Mouse (Mus musculus): Measurements from ENCODE around the gene Bsx. TPM values are rescaled to one million over a fixed set of nuclear protein-coding genes. Genes with fewer than 3 reads are reported as not detected.

The Bsx gene
- 2.2 and 2.4 TPM in 2 replicates for polyA plus RNA-seq (2015; fragmentation: Nextera tagmentation; extraction: Ambion mirVana)

DNA sequence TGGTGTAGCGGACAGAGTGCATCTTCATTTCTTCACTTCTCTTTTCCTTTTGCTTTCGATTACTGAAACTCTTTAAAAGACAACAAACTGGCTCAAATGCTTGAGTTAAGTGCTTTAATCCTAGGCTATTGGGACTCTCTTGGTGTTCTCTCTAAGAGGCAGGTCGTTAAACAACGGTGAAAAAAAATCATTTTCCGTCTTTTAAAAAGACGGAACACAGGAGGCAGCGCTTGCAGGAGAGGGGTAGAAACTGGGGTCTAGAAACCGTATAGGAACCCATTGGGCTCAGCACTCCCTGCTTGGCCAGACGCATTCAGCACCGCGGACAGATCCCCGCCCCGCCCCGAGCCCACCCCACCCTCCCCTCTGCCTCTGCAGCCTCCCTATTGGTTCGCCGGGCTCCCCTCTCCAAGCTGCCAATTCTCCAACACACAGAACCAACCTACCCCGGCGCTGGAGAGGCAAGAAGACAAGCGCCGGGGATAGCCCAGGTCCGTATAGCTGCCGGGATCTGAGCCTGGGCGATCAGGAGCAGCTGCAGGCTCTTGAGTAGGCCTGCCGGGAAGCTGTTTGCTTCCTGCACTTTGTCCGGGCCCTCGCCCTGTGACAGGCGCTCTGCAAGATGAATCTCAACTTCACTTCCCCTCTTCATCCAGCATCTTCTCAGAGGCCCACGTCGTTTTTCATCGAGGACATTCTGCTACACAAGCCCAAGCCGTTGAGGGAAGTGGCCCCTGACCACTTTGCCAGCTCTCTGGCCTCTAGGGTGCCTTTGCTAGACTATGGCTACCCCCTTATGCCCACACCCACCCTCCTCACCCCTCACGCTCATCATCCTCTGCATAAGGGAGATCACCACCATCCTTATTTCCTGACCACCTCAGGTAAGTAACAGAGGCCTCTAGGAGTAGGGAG is at the start of gene Bsx:
TSS of gene Bsx (plus strand) at position 572 of the 915 bp plus-strand sequence.
- Histone ChIP-seq H3K9me3 (no peaks in the 10 kb centered on the region), H3K9ac (no peak within 1 kb of the TSS), H3K36me3 (replicated peaks) (no peaks in the 10 kb centered on the region), H3K4me3 (0 out of 2 replicates have a peak within 1 kb of the TSS, but pooled peaks have one; percentile 9), H3K4me1 (peaks cover 25% of the 10 kb centered on the region), H3K27ac (no peak within 1 kb of the TSS), H3K4me2 (no peak within 1 kb of the TSS), H3K27me3 (replicated peaks) (peaks cover 79% of the 10 kb centered on the region)
- 2% methylated on average over 32 of the region's 32 CpGs for WGBS
- 0 out of 2 replicates have a peak, but pooled peaks have one; percentile 43 for ATAC-seq (replicated peaks)

GRCm38 (mm10) chr9:40825601-40826000 is 48.3 kb upstream of the Bsx start:
- Histone ChIP-seq H3K27ac (no peak overlapping the region), H3K4me1 (peaks cover 14% of the 10 kb centered on the region), H3K27me3 (replicated peaks) (no peaks in the 10 kb centered on the region; the same call in 1 of the 2 replicates), H3K36me3 (replicated peaks) (no peaks in the 10 kb centered on the region), H3K9ac (no peak overlapping the region), H3K4me2 (no peak overlapping the region), H3K4me3 (no peak overlapping the region), H3K9me3 (no peaks in the 10 kb centered on the region)
- WGBS = 45% methylated on average over 6 of the region's 6 CpGs
- ATAC-seq (replicated peaks) = no peak

GRCm38 (mm10) chr9:40827366-40827765 is 46.6 kb upstream of the Bsx start:
- H3K27ac ChIP-seq = no peak overlapping the region
- no peak overlapping the region for H3K4me2 ChIP-seq
- no peak overlapping the region for H3K4me3 ChIP-seq
- no peaks in the 10 kb centered on the region for H3K36me3 ChIP-seq (replicated peaks)
- no peak for ATAC-seq (replicated peaks)
- H3K9me3 ChIP-seq = no peaks in the 10 kb centered on the region
- peaks cover 1% of the 10 kb centered on the region for H3K4me1 ChIP-seq
- H3K9ac ChIP-seq = no peak overlapping the region
- H3K27me3 ChIP-seq (replicated peaks) = no peaks in the 10 kb centered on the region; the same call in 1 of the 2 replicates
- WGBS = 88% methylated on average over 4 of the region's 4 CpGs

- Histone ChIP-seq H3K36me3 (replicated peaks) (no peaks in the 10 kb centered on the region), H3K4me1 (no peaks in the 10 kb centered on the region), H3K27me3 (replicated peaks) (no peaks in the 10 kb centered on the region), H3K9ac (no peak overlapping the region), H3K4me2 (no peak overlapping the region; the same call in 1 of the 2 replicates), H3K4me3 (no peak overlapping the region), H3K27ac (no peak overlapping the region), H3K9me3 (no peaks in the 10 kb centered on the region)
- WGBS = 6% methylated on average over 12 of the region's 12 CpGs
- no peak for ATAC-seq (replicated peaks)
Measured at GRCm38 (mm10) chr9:40834569-40834968, 39.4 kb upstream of the Bsx start.

- H3K4me2 ChIP-seq = no peak overlapping the region
- no peak overlapping the region for H3K27ac ChIP-seq
- H3K9ac ChIP-seq = no peak overlapping the region
- no peaks in the 10 kb centered on the region for H3K4me1 ChIP-seq
- no peaks in the 10 kb centered on the region for H3K27me3 ChIP-seq (replicated peaks)
- H3K4me3 ChIP-seq = no peak overlapping the region
- 95% methylated on average over 3 of the region's 3 CpGs for WGBS
- H3K36me3 ChIP-seq (replicated peaks) = no peaks in the 10 kb centered on the region
- no peaks in the 10 kb centered on the region for H3K9me3 ChIP-seq
- ATAC-seq (replicated peaks) = no peak
Measured at GRCm38 (mm10) chr9:40836681-40837080, 37.2 kb upstream of the Bsx start.

DNA sequence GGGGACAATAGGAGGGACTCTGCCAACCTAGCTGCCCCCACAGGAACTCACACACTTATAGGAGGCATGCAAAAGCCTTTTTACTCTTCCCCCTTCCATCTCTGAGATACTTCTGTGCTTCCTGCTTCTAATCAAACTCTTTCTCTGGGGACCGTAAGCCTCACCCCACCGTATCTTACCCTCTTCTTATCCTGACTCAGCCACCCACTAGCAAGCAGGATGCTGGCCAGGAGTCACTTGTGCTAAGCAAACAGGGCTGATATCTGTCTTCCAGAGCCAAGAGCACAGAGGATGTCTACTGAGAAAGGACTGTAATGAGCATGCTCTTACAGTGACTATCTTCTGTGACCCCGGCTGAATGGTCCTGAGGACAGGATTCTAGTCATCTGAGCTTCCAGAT is 34.3 kb upstream of the Bsx start:
- H3K27ac ChIP-seq = no peak overlapping the region
- 78% methylated on average over 3 of the region's 3 CpGs for WGBS
- H3K4me1 ChIP-seq = no peaks in the 10 kb centered on the region
- no peak overlapping the region for H3K4me3 ChIP-seq
- no peaks in the 10 kb centered on the region for H3K36me3 ChIP-seq (replicated peaks)
- H3K9me3 ChIP-seq = no peaks in the 10 kb centered on the region
- ATAC-seq (replicated peaks) = no peak
- no peaks in the 10 kb centered on the region for H3K27me3 ChIP-seq (replicated peaks)
- no peak overlapping the region for H3K9ac ChIP-seq
- no peak overlapping the region for H3K4me2 ChIP-seq

DNA sequence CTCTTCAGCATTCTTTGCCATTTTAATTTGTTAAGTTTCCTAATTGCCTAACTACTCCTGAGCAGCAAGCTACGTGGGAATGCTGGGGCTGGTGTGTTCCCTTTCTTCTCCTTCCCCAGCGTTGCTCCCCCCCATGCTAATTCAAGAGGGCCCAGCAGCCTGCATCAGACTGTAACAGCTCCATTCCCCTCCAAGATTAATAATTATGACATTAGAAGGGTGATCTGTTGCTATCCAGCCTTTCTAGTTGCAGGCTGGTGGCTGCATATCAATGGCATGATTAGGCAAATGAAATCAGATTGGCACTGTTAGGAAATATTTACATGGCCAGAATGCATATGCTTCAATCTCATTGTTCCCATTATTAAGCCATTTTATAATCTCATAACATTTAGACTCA is 22.4 kb upstream of the Bsx start:
- 50% methylated on average over 2 of the region's 2 CpGs for WGBS
- Histone ChIP-seq H3K4me3 (no peak overlapping the region), H3K9ac (no peak overlapping the region), H3K4me1 (0 out of 2 replicates have a peak, but pooled peaks cover 10% of the 10 kb centered on the region), H3K4me2 (no peak overlapping the region), H3K27ac (no peak overlapping the region), H3K27me3 (replicated peaks) (no peaks in the 10 kb centered on the region), H3K9me3 (no peaks in the 10 kb centered on the region), H3K36me3 (replicated peaks) (no peaks in the 10 kb centered on the region)
- ATAC-seq (replicated peaks) = no peak

DNA sequence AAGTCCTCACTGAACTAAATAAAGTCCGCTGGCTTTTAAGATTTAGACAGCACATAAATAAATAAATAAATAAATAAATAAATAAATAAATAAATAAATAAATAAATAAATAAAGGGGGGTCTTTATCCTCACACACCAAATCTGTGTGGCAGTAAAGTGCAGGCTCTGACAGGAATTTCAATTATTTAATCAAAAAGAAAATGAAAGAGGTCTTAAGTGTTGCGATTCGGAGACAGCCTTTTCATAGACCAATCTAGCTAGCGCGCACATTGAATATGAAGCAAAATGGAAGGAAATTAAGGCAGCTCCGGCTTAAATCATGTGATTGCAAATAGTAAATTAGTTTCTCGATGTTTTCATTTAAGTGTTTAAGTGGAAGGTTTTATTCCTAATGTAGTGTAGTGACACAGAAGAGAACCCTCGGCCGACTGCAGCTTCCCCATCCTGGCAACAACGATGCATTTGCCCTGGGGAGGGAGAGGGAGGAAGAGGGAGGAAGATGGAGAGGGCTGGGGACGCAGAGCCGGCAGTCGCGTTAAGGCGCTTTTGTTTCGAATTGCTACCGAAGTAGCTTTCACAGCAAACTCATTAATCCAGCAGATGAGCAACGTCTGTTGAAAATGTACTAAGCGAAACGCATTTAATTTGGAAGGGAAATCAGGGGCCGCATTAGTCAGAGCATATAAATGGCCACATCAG is 15.3 kb upstream of the Bsx start:
- Histone ChIP-seq H3K4me3 (peak overlapping the region; percentile 33), H3K9me3 (no peaks in the 10 kb centered on the region), H3K27me3 (replicated peaks) (no peaks in the 10 kb centered on the region; the same call in none of the 2 replicates), H3K4me1 (peaks cover 10% of the 10 kb centered on the region; the same call in 1 of the 2 replicates), H3K27ac (no peak overlapping the region), H3K9ac (peak overlapping the region; percentile 28; the same call in 1 of the 2 replicates), H3K4me2 (peak overlapping the region; percentile 53), H3K36me3 (replicated peaks) (no peaks in the 10 kb centered on the region)
- peak; percentile 78 for ATAC-seq (replicated peaks)
- 3% methylated on average over 21 of the region's 21 CpGs for whole genome bisulfite sequencing

DNA sequence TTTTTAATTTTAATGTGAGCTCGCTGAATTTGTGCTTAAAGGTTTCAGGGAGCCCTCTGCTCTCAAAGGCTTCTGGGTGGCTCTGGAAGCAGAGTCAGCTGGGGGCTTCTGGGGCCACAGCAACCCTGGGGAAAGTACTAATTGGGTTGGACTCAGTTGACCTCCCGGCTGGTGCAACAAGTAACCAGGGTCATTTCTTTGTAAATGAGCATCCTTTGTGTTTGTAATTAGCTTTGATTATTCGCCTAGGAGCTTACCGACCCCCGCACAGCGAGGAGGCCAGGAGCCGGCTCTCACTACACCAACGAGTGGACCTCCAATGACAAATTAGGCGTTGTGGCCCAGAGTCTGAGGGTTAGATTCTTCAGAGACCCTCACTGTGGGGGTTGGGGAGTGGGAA is 14.7 kb upstream of the Bsx start:
- peak; percentile 59 for ATAC-seq (replicated peaks)
- H3K4me1 ChIP-seq = peaks cover 10% of the 10 kb centered on the region; the same call in 1 of the 2 replicates
- no peaks in the 10 kb centered on the region for H3K36me3 ChIP-seq (replicated peaks)
- H3K27ac ChIP-seq = no peak overlapping the region
- peak overlapping the region; percentile 33 for H3K4me3 ChIP-seq
- H3K27me3 ChIP-seq (replicated peaks) = no peaks in the 10 kb centered on the region; the same call in none of the 2 replicates
- peak overlapping the region; percentile 53 for H3K4me2 ChIP-seq
- 3% methylated on average over 9 of the region's 9 CpGs for WGBS
- H3K9ac ChIP-seq = no peak overlapping the region
- H3K9me3 ChIP-seq = no peaks in the 10 kb centered on the region

DNA sequence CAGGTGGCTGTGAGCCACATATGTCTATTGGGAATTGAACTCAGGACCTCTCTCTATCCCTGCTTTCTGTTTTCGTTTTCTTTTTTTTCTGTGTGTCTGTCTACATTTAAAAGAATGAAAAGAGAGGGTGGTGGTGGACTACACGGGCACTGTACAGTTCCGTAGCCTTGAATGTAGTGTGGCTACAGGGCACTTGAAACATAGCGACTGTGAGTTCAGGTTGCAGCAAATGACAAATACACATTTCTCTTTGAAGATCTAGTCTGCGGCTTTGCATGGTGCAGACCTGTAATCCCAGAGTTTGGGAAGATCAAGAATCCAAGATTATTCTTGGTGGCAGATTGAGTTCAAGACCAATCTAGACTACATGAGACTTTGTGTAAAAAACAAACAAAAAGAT is 3.6 kb upstream of the Bsx start:
- Histone ChIP-seq H3K36me3 (replicated peaks) (no peaks in the 10 kb centered on the region), H3K27ac (no peak overlapping the region), H3K4me1 (peaks cover 11% of the 10 kb centered on the region), H3K27me3 (replicated peaks) (peaks cover 63% of the 10 kb centered on the region), H3K4me3 (no peak overlapping the region), H3K9ac (no peak overlapping the region), H3K9me3 (no peaks in the 10 kb centered on the region), H3K4me2 (no peak overlapping the region)
- 79% methylated on average over 5 of the region's 5 CpGs for WGBS
- ATAC-seq (replicated peaks) = no peak

- Histone ChIP-seq H3K36me3 (replicated peaks) (no peaks in the 10 kb centered on the region), H3K4me1 (peaks cover 11% of the 10 kb centered on the region), H3K27me3 (replicated peaks) (peaks cover 71% of the 10 kb centered on the region), H3K9me3 (no peaks in the 10 kb centered on the region), H3K27ac (no peak overlapping the region), H3K4me2 (peak overlapping the region; percentile 18), H3K4me3 (no peak overlapping the region), H3K9ac (no peak overlapping the region)
- ATAC-seq (replicated peaks) = no peak
- WGBS = 2% methylated on average over 34 of the region's 34 CpGs
Measured at GRCm38 (mm10) chr9:40871369-40872155, 2.4 kb upstream of the Bsx start.

DNA sequence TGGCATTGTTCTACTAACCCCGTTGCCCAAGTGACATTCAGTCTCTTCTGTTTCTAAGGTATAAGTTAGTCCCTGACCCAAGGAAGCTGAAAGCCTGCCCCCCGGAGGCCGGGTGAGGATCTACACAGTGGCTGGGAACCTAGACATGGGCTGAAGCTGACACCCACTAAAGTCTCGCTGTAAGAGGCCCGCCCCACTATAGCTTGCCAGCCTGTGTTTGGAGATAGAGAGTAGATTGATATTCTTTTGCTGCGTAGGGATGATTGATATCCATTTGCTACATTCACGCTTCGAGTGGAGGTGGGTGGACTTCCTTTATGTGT is 1.8 kb upstream of the Bsx start:
- H3K4me2 ChIP-seq = peak overlapping the region; percentile 18
- no peaks in the 10 kb centered on the region for H3K9me3 ChIP-seq

More for the DNA sequence above, 1.8 kb upstream of the Bsx start:
- no peak overlapping the region for H3K4me3 ChIP-seq
- H3K9ac ChIP-seq = no peak overlapping the region
- peaks cover 73% of the 10 kb centered on the region for H3K27me3 ChIP-seq (replicated peaks)
- H3K36me3 ChIP-seq (replicated peaks) = no peaks in the 10 kb centered on the region
- H3K4me1 ChIP-seq = peaks cover 11% of the 10 kb centered on the region
- no peak overlapping the region for H3K27ac ChIP-seq
- ATAC-seq (replicated peaks) = no peak
- 1% methylated on average over 8 of the region's 8 CpGs for WGBS
